Mouse (Mus musculus): ENCODE data around the gene Kazn. TPM values are rescaled to one million over a fixed set of nuclear protein-coding genes. Genes with fewer than 3 reads are reported as not detected.

Kazn gene
- polyA plus RNA-seq, 1 experiment, result 3.7 TPM

DNA sequence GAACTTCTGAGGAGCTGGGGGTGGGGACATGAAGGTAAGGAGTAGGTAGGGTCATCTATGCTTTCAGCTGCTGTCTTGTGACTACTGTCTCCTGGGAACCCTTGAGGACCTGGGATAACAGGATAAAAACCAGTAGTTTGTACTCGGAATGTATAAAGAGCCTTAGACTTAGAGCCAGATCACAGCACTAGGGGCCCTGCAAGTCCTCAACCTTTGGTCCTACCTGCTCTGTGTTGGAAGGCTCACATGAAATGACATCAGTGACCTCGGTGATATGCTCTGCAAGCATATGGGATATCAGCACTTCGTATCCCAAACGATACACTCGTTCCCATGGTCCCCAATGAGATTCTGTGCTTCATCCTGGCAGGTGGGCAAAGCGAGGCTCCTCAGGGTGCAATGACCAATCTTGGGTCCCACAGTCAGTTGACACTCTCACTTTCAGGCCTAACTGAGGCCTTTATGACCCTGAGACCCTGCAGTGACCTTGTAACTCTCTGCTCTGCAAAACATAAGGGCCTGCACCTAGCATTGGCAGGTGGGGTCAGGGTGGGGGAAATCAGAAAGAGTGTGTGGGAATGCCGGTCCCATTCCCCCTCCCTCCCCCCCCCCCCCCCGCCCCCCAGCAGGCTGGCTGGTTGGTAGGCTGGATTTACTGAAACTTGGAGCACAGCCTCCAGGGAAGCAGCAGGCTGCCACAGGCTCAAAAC, 67.3 kb downstream of the Kazn start:
- TF ChIP-seq CTCF (IDR thresholded peaks at IDR 0.05; ENCODE audit: control insufficient read depth, insufficient read depth, low read length), result no peak
- TF ChIP-seq POLR2A (IDR thresholded peaks at IDR 0.05; ENCODE audit: borderline replicate concordance, control insufficient read depth, low read depth, low read length), result no peak
- 85% methylated on average over 8 of the region's 8 CpGs for WGBS
- H3K4me1 ChIP-seq (ENCODE audit: control insufficient read depth, insufficient read depth, low read length), result no peaks in the 10 kb centered on the region
- no peak overlapping the region for H3K27ac ChIP-seq (ENCODE audit: control insufficient read depth, insufficient read depth, low read depth, low read length, poor library complexity)
- H3K4me3 ChIP-seq (replicated peaks; ENCODE audit: control insufficient read depth, low read depth, low read length), result no peak overlapping the region

GRCm38 (mm10) chr4:142170882-142171768, 68.1 kb downstream of the Kazn start:
- no peaks in the 10 kb centered on the region for H3K4me1 ChIP-seq (ENCODE audit: control insufficient read depth, insufficient read depth, low read length)
- H3K4me3 ChIP-seq (replicated peaks; ENCODE audit: control insufficient read depth, low read depth, low read length), result no peak overlapping the region
- TF ChIP-seq CTCF (IDR thresholded peaks at IDR 0.05; ENCODE audit: control insufficient read depth, insufficient read depth, low read length) (no peak), POLR2A (IDR thresholded peaks at IDR 0.05; ENCODE audit: borderline replicate concordance, control insufficient read depth, low read depth, low read length) (no peak)
- no peak overlapping the region; the same call in 1 of the 2 replicates for H3K27ac ChIP-seq (ENCODE audit: control insufficient read depth, insufficient read depth, low read depth, low read length, poor library complexity)
- WGBS, result 66% methylated on average over 18 of the region's 18 CpGs

DNA sequence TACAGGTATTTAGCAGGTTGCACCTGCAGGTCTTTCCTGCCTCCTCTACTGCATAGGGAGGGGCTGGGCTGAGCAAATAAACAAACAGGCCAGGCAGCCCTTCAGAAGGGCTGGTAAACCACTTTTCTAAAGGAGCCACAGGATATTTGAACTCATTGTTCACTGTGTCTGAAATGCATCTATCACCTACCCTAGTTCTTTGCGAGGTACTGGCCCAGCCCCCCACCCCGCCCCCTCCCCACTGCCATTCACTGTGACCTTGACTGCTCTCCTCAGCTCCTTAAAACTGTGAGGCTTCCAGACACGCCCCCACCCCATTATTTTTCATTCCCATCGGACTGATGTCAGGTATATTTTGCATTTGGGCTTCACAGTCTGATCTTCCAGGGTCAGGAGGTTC, 69.6 kb downstream of the Kazn start:
- no peak for TF ChIP-seq POLR2A (IDR thresholded peaks at IDR 0.05; ENCODE audit: borderline replicate concordance, control insufficient read depth, low read depth, low read length)
- no peak for TF ChIP-seq CTCF (IDR thresholded peaks at IDR 0.05; ENCODE audit: control insufficient read depth, insufficient read depth, low read length)
- WGBS, result 82% methylated on average over 4 of the region's 4 CpGs
- no peaks in the 10 kb centered on the region for H3K4me1 ChIP-seq (ENCODE audit: control insufficient read depth, insufficient read depth, low read length)
- no peak overlapping the region for H3K27ac ChIP-seq (ENCODE audit: control insufficient read depth, insufficient read depth, low read depth, low read length, poor library complexity)
- H3K4me3 ChIP-seq (replicated peaks; ENCODE audit: control insufficient read depth, low read depth, low read length), result no peak overlapping the region

GRCm38 (mm10) chr4:142168352-142168751, 70.8 kb downstream of the Kazn start:
- TF ChIP-seq CTCF (IDR thresholded peaks at IDR 0.05; ENCODE audit: control insufficient read depth, insufficient read depth, low read length), result no peak
- no peak for TF ChIP-seq POLR2A (IDR thresholded peaks at IDR 0.05; ENCODE audit: borderline replicate concordance, control insufficient read depth, low read depth, low read length)
- Histone ChIP-seq H3K4me3 (replicated peaks; ENCODE audit: control insufficient read depth, low read depth, low read length) (no peak overlapping the region), H3K4me1 (ENCODE audit: control insufficient read depth, insufficient read depth, low read length) (no peaks in the 10 kb centered on the region), H3K27ac (ENCODE audit: control insufficient read depth, insufficient read depth, low read depth, low read length, poor library complexity) (no peak overlapping the region)
- WGBS, result 83% methylated on average over 7 of the region's 7 CpGs

- Histone ChIP-seq H3K4me3 (replicated peaks; ENCODE audit: control insufficient read depth, low read depth, low read length) (no peak overlapping the region), H3K4me1 (ENCODE audit: control insufficient read depth, insufficient read depth, low read length) (no peaks in the 10 kb centered on the region), H3K27ac (ENCODE audit: control insufficient read depth, insufficient read depth, low read depth, low read length, poor library complexity) (no peak overlapping the region)
- 16% methylated on average over 18 of the region's 18 CpGs for WGBS
- TF ChIP-seq POLR2A (IDR thresholded peaks at IDR 0.05; ENCODE audit: borderline replicate concordance, control insufficient read depth, low read depth, low read length) (no peak), CTCF (IDR thresholded peaks at IDR 0.05; ENCODE audit: control insufficient read depth, insufficient read depth, low read length) (no peak)
Measured at GRCm38 (mm10) chr4:142165835-142166701, 73.1 kb downstream of the Kazn start.

- H3K4me1 ChIP-seq (ENCODE audit: control insufficient read depth, insufficient read depth, low read length), result no peaks in the 10 kb centered on the region
- TF ChIP-seq CTCF (IDR thresholded peaks at IDR 0.05; ENCODE audit: control insufficient read depth, insufficient read depth, low read length), result no peak
- no peak for TF ChIP-seq POLR2A (IDR thresholded peaks at IDR 0.05; ENCODE audit: borderline replicate concordance, control insufficient read depth, low read depth, low read length)
- WGBS, result 76% methylated on average over 5 of the region's 5 CpGs
- no peak overlapping the region for H3K27ac ChIP-seq (ENCODE audit: control insufficient read depth, insufficient read depth, low read depth, low read length, poor library complexity)
- no peak overlapping the region for H3K4me3 ChIP-seq (replicated peaks; ENCODE audit: control insufficient read depth, low read depth, low read length)
Measured at GRCm38 (mm10) chr4:142165363-142165762, 73.8 kb downstream of the Kazn start.

DNA sequence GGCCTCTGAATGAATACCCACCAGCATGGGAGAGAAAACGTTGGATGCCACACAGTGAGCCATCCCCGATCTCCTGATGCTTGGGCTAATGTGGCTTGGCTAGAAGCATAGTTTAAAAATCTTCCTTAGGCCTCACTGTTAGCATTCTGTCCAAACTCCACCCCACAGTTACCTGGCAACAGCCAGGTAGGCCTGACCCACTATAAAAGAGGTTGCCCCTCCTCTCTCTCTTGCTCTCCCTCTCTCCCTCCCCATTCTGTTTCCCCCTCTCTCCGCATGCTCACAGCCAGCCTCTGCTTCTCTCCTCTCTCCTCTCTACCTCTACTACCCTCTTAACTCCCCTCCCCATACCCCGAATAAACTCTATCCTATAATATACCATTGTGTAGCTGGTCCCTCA, 74.8 kb downstream of the Kazn start:
- no peak overlapping the region for H3K27ac ChIP-seq (ENCODE audit: control insufficient read depth, insufficient read depth, low read depth, low read length, poor library complexity)
- no peak overlapping the region for H3K4me3 ChIP-seq (replicated peaks; ENCODE audit: control insufficient read depth, low read depth, low read length)
- 71% methylated on average over 4 of the region's 4 CpGs for WGBS
- TF ChIP-seq CTCF (IDR thresholded peaks at IDR 0.05; ENCODE audit: control insufficient read depth, insufficient read depth, low read length), result no peak
- TF ChIP-seq POLR2A (IDR thresholded peaks at IDR 0.05; ENCODE audit: borderline replicate concordance, control insufficient read depth, low read depth, low read length), result no peak
- H3K4me1 ChIP-seq (ENCODE audit: control insufficient read depth, insufficient read depth, low read length), result no peaks in the 10 kb centered on the region
